ENCODE assay signal across 8 mouse cellular contexts in genomic region chr17:29873580-29874015, GRCm38 (mm10).
DNase-seq lines count a peak whose midpoint lies in the region; ATAC-seq lines count a peak whose summit lies in the region.

No protein-coding gene starts in this region.

- peak overlapping the region; percentile 95 for H3K27ac ChIP-seq in forebrain, embryonic 15.5 days (replicated peaks)

- H3K36me3 ChIP-seq in forebrain, embryonic 15.5 days = no peaks in the 10 kb centered on the region

- WGBS in forebrain, embryonic 15.5 days = 15% methylated on average over 7 of the region's 7 CpGs

- ATAC-seq in forebrain, embryonic 15.5 days (replicated peaks) = peak; percentile 94

- intact Hi-C loops in left cerebral cortex, postnatal 25 days (cut with DNase I) = no loop called here

- peak overlapping the region; percentile 45 for H3K9ac ChIP-seq in forebrain, embryonic 15.5 days (replicated peaks)

- H3K27me3 ChIP-seq in forebrain, embryonic 15.5 days = no peaks in the 10 kb centered on the region

- peaks cover 54% of the 10 kb centered on the region for H3K4me1 ChIP-seq in forebrain, embryonic 15.5 days

- H3K4me3 ChIP-seq in forebrain, embryonic 15.5 days = no peak overlapping the region

- H3K9me3 ChIP-seq in forebrain, embryonic 15.5 days = no peaks in the 10 kb centered on the region

- peak overlapping the region; percentile 32; the same call in 1 of the 2 replicates for H3K4me2 ChIP-seq in forebrain, embryonic 15.5 days (replicated peaks)

- peak; percentile 23 for DNase-seq in ovary, postnatal 36 days (ENCODE audit: low spot score)
- DNase-seq in ovary, adult 18-20 months (ENCODE audit: low spot score) = no peak
- peak; percentile 60 for DNase-seq in heart, postnatal 4 days
- DNase-seq in left cerebral cortex, postnatal 25 days (ENCODE audit: low spot score in 2 of 2) = peak; percentile 71 to 84
- DNase-seq in right cerebral cortex, postnatal 4 days = peak; percentile 78
- DNase-seq in thymus, postnatal 25 days = no peak
- no peak for DNase-seq in ovary, postnatal 10 days (ENCODE audit: low spot score)

Comparison
In these comparisons a context has a peak if more than half of its experiments do, and no peak if none do; other contexts are left out.
1. DNase-seq: peak in ovary, postnatal 36 days (single experiment), heart, postnatal 4 days (single experiment), left cerebral cortex, postnatal 25 days (2 of 2) and right cerebral cortex, postnatal 4 days (single experiment); none in ovary, adult 18-20 months (single experiment), thymus, postnatal 25 days (single experiment) and ovary, postnatal 10 days (single experiment).